Mouse (Mus musculus) olfactory bulb, adult 2 months (tissue): ENCODE results near the gene C4b. TPM values are rescaled to one million over a fixed set of nuclear protein-coding genes. Genes with fewer than 3 reads are reported as not detected.
"Not testable (repeated sequence)": the region's sequence is repeated elsewhere in the genome, so short reads cannot be mapped to it uniquely, and the experiment has no call there.

Experiments
- H3K27ac ChIP-seq: fragments of 200-500 bp; 2 replicates; pipeline ENCODE4 v1.5.1; 2012; ENCODE audit warnings: low read depth, low read length; ENCODE audit not compliant: insufficient read depth
- H3K4me1 ChIP-seq: fragments of 200-500 bp; 2 replicates; pipeline ENCODE4 v1.6.1; 2012; ENCODE audit warnings: low read length; ENCODE audit not compliant: control insufficient read depth, insufficient read depth
- H3K4me3 ChIP-seq: fragments of 200-500 bp; 2 replicates; pipeline ENCODE4 v1.5.1; 2012; ENCODE audit warnings: mild to moderate bottlenecking, low read depth, low read length, moderate library complexity; ENCODE audit not compliant: insufficient read depth
- CTCF ChIP-seq: fragments of 200-500 bp; IDR thresholded peaks from 2 replicates; pipeline ENCODE4 v1.5.1; 2012; ENCODE audit warnings: low read depth, mild to moderate bottlenecking, low read length, moderate library complexity; ENCODE audit not compliant: insufficient read depth
- POLR2A ChIP-seq: fragments of 200-500 bp; IDR thresholded peaks from 2 replicates; pipeline ENCODE4 v1.6.1; 2012; ENCODE audit warnings: mild to moderate bottlenecking, low read depth, low read length, moderate library complexity; ENCODE audit not compliant: insufficient read depth
- WGBS: fragments of 180-500 bp; shearing (Covaris S2); methylation state at CpG from one replicate; pipeline ENCODE4 v1.1.7; 2018; 5-methylcytosine and 5-hydroxymethylcytosine counted together
- polyA plus RNA-seq: library from polyadenylated mRNA; stranded (reverse); fragments of >200 nt; gene quantifications from 2 replicates; pipeline ENCODE4 v1.2.4, GENCODE M21; 2012; ENCODE audit warnings: low replicate concordance; ENCODE audit not compliant: missing spikeins, insufficient read depth, insufficient read length

The C4b gene
- polyA plus RNA-seq, result not detected in 2 replicates

DNA sequence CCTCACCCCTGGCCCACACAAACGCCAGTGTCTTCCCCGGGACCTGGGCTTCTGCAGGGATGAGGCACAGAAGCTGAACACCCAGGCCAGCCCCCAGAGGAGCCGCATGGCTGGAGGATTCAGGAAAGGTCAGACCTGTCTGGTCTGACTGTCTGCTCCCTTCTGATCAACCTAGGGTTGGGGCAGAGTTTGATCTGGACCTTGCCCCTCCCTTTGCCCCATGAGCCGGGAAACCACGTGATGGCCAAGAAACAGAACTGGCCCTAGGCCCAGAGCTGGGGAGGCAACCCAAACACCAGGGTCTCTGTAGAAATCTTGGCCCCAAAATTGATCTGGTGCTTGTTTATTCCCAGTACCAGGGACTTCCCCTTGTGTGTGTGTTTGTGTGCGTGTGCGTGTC lies at the start of gene C4b:
Gene C4b (minus strand): TSS at position 164 of the 400 bp plus-strand sequence.
- Histone ChIP-seq H3K27ac (no peak within 1 kb of the TSS), H3K4me3 (no peak within 1 kb of the TSS), H3K4me1 (no peaks in the 10 kb centered on the region)
- 68% methylated on average over 7 of the region's 7 CpGs for WGBS
- TF ChIP-seq POLR2A (no peak), CTCF (no peak)

DNA sequence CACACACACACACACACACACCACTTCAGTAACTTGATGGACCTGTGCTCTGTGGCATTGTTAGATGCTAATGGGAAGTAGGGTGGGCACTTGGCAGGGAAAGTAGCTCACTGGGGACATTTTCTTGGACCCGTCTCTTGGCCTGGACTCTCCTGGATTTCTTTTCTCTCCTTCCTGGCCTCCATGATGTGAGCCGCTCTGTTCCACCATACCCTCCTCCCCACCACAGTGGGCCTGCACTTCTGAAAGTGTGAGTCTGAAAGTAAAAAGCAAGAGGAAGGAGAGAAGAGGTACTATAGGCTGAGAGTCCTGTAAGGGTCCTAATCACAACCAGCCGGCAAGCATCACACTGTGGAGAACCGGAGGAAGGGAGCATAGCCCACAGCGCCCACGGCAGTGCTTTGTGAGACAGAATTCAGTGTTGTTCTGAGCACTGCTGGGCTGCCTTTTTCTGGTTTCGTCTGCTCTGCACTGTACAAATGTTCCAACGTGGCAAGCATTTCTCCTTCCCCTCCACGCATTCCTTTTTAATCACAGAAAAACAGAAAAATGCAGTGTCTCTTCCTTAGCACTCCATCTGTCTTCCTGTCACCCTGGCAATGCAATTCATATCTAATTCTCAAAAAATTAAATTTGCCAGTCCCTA lies 34.1 kb upstream of the C4b start:
- Histone ChIP-seq H3K4me1 (no peaks in the 10 kb centered on the region), H3K4me3 (no peak overlapping the region), H3K27ac (no peak overlapping the region)
- 50% methylated on average over 9 of the region's 9 CpGs for WGBS
- TF ChIP-seq POLR2A, result no peak
- no peak for TF ChIP-seq CTCF

DNA sequence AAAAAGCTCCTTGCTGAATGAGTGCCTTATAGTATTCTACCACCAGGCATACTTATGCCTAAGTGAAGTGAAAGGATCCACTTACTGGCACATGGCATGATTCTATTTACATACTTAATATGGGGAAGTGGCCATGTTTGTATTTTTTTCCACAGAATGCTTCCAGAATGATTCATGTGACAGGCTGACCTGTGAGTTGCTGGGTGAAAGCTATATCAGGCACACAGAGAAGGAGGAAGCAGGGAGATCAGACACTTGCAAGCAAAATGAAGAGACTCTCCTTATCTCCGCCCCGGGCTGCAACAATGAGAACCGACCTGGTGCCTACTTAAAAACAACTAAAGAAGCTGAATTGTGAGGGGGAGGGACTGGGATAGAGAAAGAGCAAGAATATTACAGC lies 17.8 kb upstream of the C4b start:
- Histone ChIP-seq H3K4me3 (no peak overlapping the region), H3K27ac (no peak overlapping the region), H3K4me1 (no peaks in the 10 kb centered on the region)
- TF ChIP-seq POLR2A, result no peak
- TF ChIP-seq CTCF, result no peak
- WGBS, result 69% methylated on average over 3 of the region's 3 CpGs

DNA sequence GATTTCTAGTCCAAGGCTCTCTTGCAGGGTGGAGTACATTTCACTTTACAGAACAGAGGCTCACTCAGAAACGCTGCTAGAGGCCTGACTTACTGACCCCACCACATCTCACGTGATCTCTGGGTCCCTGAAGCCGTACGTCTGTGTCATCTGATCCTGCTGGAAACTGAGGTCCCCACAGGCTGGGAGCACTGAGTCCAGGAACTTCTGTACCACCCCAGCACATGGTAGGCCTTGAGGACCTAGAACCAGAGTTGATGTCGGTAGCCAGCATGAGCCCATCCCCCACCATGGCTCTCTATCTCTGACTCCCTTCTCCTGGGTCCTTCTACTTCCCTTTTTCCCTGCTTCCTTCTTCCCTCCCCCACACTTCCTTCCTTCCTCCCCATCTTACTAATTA lies 2.8 kb upstream of the C4b start:
- WGBS, result 79% methylated on average over 5 of the region's 5 CpGs
- Histone ChIP-seq H3K4me3 (no peak overlapping the region), H3K27ac (no peak overlapping the region), H3K4me1 (no peaks in the 10 kb centered on the region)
- no peak for TF ChIP-seq CTCF
- TF ChIP-seq POLR2A, result no peak

DNA sequence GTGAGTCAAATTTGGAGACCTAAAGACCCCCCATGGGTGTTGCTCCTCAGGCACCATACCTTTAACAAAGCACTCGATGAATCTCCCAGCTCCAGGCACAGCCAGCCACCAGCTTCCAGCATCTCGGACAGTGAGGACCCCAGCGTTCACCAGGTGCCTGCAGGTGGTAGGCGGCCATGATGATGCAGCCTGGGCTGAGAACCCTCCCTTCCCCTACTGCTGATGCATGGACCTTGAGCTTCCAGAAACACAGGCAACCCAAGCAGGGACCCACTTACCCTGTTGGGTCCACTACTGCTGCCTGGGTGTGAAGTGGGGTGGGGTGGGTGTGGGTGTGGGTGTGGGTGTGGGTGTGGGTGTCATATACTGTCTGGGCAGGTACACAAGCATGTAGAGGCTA lies 1.5 kb upstream of the C4b start:
- WGBS, result 91% methylated on average over 4 of the region's 4 CpGs
- H3K4me1 ChIP-seq, H3K27ac ChIP-seq, H3K4me3 ChIP-seq: not testable (repeated sequence)

DNA sequence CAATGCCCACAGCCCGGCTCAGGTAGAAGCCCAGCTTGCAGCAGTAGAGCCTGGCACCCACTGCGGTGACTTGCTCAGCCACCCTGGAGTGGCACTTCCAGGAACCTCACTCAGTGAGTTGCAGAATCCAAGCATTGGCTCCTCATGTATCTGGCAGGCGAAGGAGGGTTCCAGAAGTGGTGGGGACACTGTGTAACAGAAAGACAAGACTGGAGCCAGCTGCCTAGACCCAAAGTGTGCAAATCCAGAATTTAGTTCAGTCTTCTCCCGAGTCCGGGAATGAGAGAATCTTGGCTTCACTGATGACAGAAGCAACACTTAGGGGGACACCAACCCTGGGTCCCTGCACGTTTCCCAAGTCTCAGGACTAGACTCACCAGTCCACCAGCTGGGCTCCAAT lies 929 bp upstream of the C4b start:
- H3K27ac ChIP-seq, H3K4me3 ChIP-seq, H3K4me1 ChIP-seq: not testable (repeated sequence)
- 85% methylated on average over 6 of the region's 6 CpGs for WGBS

DNA sequence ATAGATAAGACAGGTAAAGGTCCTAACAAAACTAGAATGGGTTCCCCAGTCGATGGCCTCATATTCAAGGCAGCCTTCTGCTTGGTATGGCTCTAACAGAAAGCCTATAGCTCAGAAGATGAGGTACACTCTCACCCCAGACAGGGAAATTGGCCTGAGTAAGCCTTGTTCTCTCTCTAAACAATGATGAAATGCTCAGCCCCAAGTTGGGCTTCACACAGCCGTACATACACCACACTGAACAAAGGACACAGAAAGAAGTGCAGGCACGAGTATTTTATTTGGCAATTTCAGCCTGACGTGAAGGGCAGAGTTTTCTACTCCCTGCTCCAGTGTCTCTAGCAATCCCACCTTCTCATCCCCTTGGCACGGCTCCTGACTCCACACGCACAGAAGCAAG lies 524 bp upstream of the C4b start:
- WGBS, result 66% methylated on average over 6 of the region's 6 CpGs
- Histone ChIP-seq H3K4me3 (no peak overlapping the region), H3K4me1 (no peaks in the 10 kb centered on the region), H3K27ac (no peak overlapping the region)
- TF ChIP-seq CTCF (no peak), POLR2A (no peak)

DNA sequence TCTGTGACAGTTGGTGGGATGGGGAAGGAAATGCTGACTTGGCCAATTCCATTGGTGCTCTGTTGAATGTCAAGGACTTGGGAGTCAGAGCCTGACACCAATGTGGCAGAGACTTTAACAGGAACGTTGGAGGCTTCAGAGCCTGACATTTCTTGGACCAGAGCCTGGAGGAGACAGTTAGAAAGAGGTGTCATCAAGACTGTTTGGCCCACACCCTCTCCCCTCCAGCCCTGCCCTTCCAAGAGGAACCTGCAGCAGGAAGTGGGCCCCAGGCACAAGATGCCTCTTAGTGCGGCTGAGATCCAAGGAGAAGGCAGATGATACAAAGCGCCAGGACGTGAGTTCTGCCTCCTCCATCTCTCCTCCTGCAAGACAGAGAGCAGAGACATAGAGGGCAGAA lies 3.4 kb downstream of the C4b start:
- no peak overlapping the region for H3K4me3 ChIP-seq
- no peaks in the 10 kb centered on the region for H3K4me1 ChIP-seq
- WGBS, result 77% methylated on average over 4 of the region's 4 CpGs
- TF ChIP-seq POLR2A, result no peak
- no peak for TF ChIP-seq CTCF
- H3K27ac ChIP-seq, result no peak overlapping the region

DNA sequence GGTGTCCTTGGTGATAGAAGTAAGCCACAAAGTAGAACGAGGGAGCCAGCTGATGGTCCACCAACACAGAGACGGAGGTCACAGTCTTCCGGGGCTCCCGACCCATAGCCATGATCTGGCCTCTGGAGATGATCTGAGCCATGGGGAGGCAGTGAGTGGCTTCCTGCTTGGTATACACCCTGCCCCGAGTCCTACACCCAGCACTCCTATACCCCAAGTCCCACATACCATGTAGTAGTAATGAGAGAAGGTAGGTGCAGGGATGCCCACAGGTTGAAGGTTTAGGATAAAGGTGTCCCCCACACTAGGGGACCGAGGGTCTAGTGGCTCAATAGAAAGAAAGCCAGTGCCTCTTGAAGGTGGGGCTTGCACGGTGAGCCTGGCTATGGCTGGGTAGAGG lies 4.0 kb downstream of the C4b start:
- H3K27ac ChIP-seq, H3K4me3 ChIP-seq, H3K4me1 ChIP-seq: not testable (repeated sequence)
- 88% methylated on average over 7 of the region's 7 CpGs for WGBS

DNA sequence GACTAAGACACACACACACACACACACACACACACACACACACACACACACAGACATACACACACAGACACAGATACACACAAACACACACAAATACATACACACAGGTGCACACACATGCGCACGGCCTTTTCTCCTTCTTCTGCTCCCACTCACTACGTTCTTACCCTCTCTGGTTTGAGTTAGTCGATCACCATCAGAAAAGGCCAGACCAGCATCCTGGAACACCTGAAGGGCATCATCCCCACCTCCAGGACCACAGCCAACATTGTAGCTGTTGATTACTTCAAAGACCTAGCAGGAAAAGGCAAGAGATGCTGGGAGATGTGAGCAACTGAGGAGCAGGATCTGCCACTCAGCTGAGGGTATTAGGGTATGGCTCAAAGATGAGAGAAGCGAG lies 6.2 kb downstream of the C4b start:
- H3K4me1 ChIP-seq, H3K27ac ChIP-seq, H3K4me3 ChIP-seq: not testable (repeated sequence)
- WGBS, result 73% methylated on average over 5 of the region's 5 CpGs

DNA sequence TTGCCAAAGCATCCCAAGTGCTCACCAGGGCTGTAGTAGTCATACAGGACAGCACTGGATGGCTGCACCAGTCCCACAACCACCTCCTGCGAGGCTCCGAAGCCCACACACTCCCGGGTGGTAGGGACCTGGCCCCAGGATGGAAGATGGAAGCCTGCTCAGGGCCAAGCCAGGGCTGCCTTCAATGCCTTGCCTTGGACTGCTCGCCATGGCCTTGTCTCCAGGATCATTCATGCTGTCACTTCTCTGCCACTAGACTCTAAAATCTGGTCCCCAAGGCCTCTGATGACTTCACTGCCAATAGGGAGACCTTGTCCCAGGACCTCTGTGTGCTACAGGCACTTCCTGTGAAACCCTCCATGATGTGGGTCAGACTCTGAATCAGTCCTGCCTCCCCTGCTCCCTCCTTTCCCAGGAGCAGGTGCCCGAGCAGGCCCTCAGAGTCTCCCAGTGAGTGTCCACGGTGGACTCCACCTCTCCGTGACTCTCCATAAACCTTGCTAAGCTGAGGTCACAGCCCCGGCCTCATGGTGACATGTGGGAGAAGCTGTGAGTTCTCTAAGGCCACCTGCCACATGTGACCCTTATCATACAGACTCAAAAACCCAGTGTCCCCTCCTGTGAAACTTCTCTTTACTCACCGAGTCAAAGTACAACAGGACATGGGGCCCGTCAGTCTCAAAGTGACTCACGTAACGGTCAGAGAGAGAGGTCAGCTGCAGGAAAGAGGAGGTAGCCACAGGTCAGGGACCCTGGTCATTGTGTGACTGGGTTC lies 13.7 kb downstream of the C4b start:
- not testable (repeated sequence) for H3K27ac ChIP-seq, H3K4me1 ChIP-seq, H3K4me3 ChIP-seq
- WGBS, result 91% methylated on average over 12 of the region's 12 CpGs

DNA sequence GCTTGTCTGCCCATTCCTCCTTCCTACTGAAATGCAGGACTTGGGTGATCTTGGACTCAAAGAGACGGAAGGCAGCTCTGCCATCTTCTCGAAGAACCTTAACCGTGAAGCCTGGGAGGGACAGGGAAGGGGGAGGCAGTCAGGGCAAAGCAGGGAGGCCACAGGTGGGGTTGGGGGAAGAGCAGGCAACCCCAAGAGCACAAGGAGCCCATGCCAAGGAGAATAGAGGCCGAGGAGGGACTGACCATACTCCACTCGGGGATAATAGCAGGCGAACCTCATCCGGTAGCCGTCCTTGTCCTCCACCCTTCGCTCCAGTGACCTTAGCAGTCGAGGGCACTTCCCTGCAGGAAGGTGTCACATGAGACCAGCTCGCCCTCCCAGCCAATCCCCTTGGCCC lies 14.5 kb downstream of the C4b start:
- 81% methylated on average over 11 of the region's 11 CpGs for WGBS
- not testable (repeated sequence) for H3K4me1 ChIP-seq, H3K27ac ChIP-seq, H3K4me3 ChIP-seq
